Mouse (Mus musculus) hindbrain, embryonic 12.5 days (tissue): ENCODE measurements around the gene Mrpl36. TPM values are rescaled to one million over a fixed set of nuclear protein-coding genes. Genes with fewer than 3 reads are reported as not detected.

ENCODE experiments used
- ATAC-seq: fragments of 200-750 bp; cut with Nextera tagmentation; 2 replicates; pipeline ENCODE4 v1.8.0; 2017; ENCODE audit warnings: moderate TSS enrichment; ENCODE audit not compliant: low FRiP score
- H3K27ac ChIP-seq: fragments of 300-500 bp; sonication (generic); 2 replicates; pipeline ENCODE4 v1.5.1; 2016; ENCODE audit warnings: mild to moderate bottlenecking
- H3K27me3 ChIP-seq: fragments of 300-500 bp; sonication (generic); 2 replicates; pipeline ENCODE4 v1.6.1; 2016; ENCODE audit warnings: mild to moderate bottlenecking
- H3K36me3 ChIP-seq: fragments of 300-500 bp; sonication (generic); 2 replicates; pipeline ENCODE4 v1.6.1; 2016; ENCODE audit warnings: mild to moderate bottlenecking
- H3K4me1 ChIP-seq: fragments of 300-500 bp; sonication (generic); 2 replicates; pipeline ENCODE4 v1.6.1; 2016
- H3K4me2 ChIP-seq: fragments of 300-500 bp; sonication (generic); replicated peaks from 2 replicates; pipeline ENCODE4 v1.6.1; 2016; ENCODE audit warnings: mild to moderate bottlenecking
- H3K4me3 ChIP-seq: fragments of 300-500 bp; sonication (generic); 2 replicates; pipeline ENCODE4 v1.5.1; 2016; ENCODE audit warnings: mild to moderate bottlenecking
- H3K9ac ChIP-seq: fragments of 300-500 bp; sonication (generic); 2 replicates; pipeline ENCODE4 v1.6.1; 2016; ENCODE audit warnings: mild to moderate bottlenecking, moderate library complexity
- H3K9me3 ChIP-seq: fragments of 300-500 bp; sonication (generic); replicated peaks from 2 replicates; pipeline ENCODE4 v1.6.1; 2016; ENCODE audit warnings: mild to moderate bottlenecking
- WGBS: fragments of 180-500 bp; shearing (Covaris S2); methylation state at CpG from one replicate; pipeline ENCODE4 v1.1.7; 2016; 5-methylcytosine and 5-hydroxymethylcytosine counted together
- polyA plus RNA-seq: library from polyadenylated mRNA; unstranded; fragments of >200 nt; fragmentation: Nextera tagmentation; extraction: Ambion mirVana; gene quantifications from 2 replicates; pipeline ENCODE4 v1.2.1, GENCODE M21; 2016

The Mrpl36 gene
- polyA plus RNA-seq = 91.8 and 101 TPM in 2 replicates

DNA sequence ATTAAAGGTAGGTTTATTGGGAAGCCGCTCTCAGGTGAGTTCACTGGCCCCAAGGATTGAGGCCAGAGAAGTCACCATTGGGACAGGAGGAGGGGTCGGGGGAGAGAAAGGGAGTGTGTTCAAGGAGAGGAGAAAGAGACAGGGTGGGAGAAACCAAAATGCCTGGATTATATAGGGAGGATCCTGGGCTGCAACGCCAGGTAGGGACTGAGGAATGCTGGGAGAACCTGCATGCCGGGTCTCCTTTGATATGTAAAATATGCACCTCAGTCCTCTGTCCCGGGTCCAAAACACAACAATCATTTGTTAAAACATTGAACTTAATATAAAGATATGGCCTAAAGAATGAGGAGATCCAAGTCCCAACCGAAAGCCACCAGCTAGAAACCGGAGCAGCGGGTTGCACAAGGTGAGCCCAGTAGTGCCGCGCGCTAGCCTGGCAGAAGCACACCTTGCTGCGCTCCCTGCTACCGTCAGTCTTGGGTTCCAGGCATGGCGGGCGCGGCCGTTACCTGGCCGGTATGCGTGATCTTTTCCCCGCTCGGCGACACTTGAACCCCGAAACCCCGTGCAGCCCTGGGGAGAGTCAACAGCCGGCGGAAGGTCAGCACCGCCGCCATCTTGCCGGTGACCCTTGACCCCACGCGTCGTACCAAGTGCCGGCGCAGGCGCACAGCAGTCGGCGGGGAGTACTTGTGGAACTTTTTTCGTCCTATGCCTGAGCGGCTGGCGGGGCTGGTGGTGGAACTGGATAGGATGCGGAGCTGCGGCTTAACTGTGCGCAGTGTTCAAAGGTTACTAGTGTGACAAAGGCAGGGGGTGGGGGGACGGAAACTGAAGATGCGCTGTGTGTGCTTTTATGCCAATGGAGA lies at the start of gene Mrpl36, which contains the start of gene Ndufs6:
Gene Mrpl36 (plus strand): TSS at position 687 of the 872 bp plus-strand sequence.
Gene Ndufs6 (minus strand): TSS at position 716 of the 872 bp plus-strand sequence.
- WGBS = 2% methylated on average over 45 of the region's 45 CpGs
- H3K9me3 ChIP-seq = no peaks in the 10 kb centered on the region
- H3K4me3 ChIP-seq = peak within 1 kb of the TSS; percentile 71
- H3K9ac ChIP-seq = peak within 1 kb of the TSS; percentile 75
- peak within 1 kb of the TSS; percentile 70 for H3K4me2 ChIP-seq
- H3K36me3 ChIP-seq = peaks cover 25% of the 10 kb centered on the region
- H3K27me3 ChIP-seq = no peaks in the 10 kb centered on the region
- H3K4me1 ChIP-seq = peaks cover 21% of the 10 kb centered on the region
- peak; percentile 72 for ATAC-seq
- peak within 1 kb of the TSS; percentile 30; the same call in 1 of the 2 replicates for H3K27ac ChIP-seq

DNA sequence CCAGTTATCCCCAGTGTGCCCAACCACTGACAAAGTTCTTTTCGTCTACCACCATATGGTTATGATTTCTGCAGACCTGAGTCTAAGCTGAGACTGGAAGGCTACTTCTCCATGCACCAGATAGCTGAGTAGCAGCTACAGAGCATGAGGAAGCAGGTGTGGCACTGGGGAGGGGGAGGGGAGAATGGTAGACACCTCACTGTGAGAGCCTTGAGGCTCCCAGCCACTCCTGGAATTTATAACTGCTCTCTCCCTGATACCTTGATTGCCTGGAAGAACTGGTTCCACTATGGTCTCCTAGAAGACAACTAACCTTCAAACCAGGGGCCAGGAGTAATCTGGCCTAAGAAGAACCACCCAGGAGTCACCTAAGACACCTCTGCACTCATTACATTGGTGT lies 49.1 kb upstream of the Mrpl36 start:
- H3K9me3 ChIP-seq = no peaks in the 10 kb centered on the region
- H3K9ac ChIP-seq = no peak overlapping the region
- WGBS = 77% methylated on average over 1 of the region's 1 CpGs
- no peaks in the 10 kb centered on the region for H3K36me3 ChIP-seq
- peaks cover 31% of the 10 kb centered on the region for H3K27me3 ChIP-seq
- no peak for ATAC-seq
- H3K4me2 ChIP-seq = no peak overlapping the region
- no peaks in the 10 kb centered on the region for H3K4me1 ChIP-seq
- no peak overlapping the region for H3K4me3 ChIP-seq
- H3K27ac ChIP-seq = no peak overlapping the region

DNA sequence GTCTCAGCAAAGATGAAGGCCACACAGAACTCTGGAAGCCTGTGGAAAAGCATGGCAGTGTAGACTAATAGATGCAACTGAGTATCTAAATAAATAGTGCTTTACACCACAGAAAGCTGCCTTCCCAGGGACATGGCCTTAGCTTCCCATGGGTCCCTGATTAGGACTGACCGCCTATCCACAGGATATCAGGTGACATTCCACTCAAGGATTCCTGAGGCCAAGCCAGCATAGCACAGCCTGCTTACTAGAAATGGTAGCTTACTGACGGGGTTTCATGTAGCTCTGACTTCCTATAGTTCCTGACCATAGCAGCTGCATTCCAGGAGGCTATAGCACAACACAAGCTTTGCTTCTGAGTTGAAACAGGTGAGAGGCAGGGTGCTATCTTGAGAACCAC lies 45.9 kb upstream of the Mrpl36 start:
- no peak overlapping the region for H3K4me3 ChIP-seq
- ATAC-seq = no peak
- H3K9ac ChIP-seq = no peak overlapping the region
- H3K27ac ChIP-seq = no peak overlapping the region
- whole genome bisulfite sequencing = 70% methylated on average over 2 of the region's 2 CpGs
- H3K36me3 ChIP-seq = no peaks in the 10 kb centered on the region
- no peaks in the 10 kb centered on the region for H3K4me1 ChIP-seq
- H3K9me3 ChIP-seq = no peaks in the 10 kb centered on the region
- H3K27me3 ChIP-seq = peaks cover 5% of the 10 kb centered on the region
- H3K4me2 ChIP-seq = no peak overlapping the region

- H3K9me3 ChIP-seq = no peaks in the 10 kb centered on the region
- no peaks in the 10 kb centered on the region for H3K36me3 ChIP-seq
- no peak overlapping the region for H3K4me3 ChIP-seq
- no peak overlapping the region for H3K4me2 ChIP-seq
- no peak for ATAC-seq
- peaks cover 2% of the 10 kb centered on the region; the same call in 1 of the 2 replicates for H3K27me3 ChIP-seq
- H3K4me1 ChIP-seq = no peaks in the 10 kb centered on the region
- H3K9ac ChIP-seq = no peak overlapping the region
- H3K27ac ChIP-seq = no peak overlapping the region
- 83% methylated on average over 1 of the region's 1 CpGs for WGBS
These were observed 44.8 kb upstream of the Mrpl36 start for GRCm38 (mm10) chr13:73283534-73283933.

GRCm38 (mm10) chr13:73290206-73290605 lies 38.1 kb upstream of the Mrpl36 start:
- no peak for ATAC-seq
- Histone ChIP-seq H3K27me3 (peaks cover 6% of the 10 kb centered on the region; the same call in 1 of the 2 replicates), H3K27ac (no peak overlapping the region), H3K4me2 (no peak overlapping the region), H3K9ac (no peak overlapping the region), H3K4me1 (no peaks in the 10 kb centered on the region), H3K9me3 (0 out of 2 replicates have a peak, but pooled peaks cover 4% of the 10 kb centered on the region), H3K4me3 (no peak overlapping the region), H3K36me3 (no peaks in the 10 kb centered on the region)
- 84% methylated on average over 6 of the region's 6 CpGs for WGBS

DNA sequence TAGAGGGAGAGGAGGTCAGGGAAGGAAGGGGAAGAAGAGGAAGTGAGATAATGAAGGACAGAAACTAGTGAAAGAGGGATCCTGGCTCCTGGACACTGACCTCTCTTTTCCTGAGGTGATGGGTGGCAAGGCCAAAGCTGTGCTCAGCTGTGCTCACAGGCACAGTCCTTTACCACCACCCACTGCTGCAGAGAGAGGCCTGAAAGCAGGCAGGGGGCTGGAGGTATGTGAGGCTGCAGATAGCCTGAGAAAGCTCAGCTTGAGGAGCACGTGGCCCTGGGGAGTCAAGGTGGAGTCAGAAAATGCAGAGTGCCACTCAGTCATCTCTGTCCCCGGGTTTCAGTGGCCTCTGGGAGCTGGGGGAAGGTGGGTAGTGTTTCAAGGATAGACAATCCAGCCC lies 37.2 kb upstream of the Mrpl36 start:
- whole genome bisulfite sequencing = 25% methylated on average over 2 of the region's 2 CpGs
- Histone ChIP-seq H3K27me3 (peaks cover 6% of the 10 kb centered on the region; the same call in 1 of the 2 replicates), H3K9ac (no peak overlapping the region), H3K9me3 (0 out of 2 replicates have a peak, but pooled peaks cover 4% of the 10 kb centered on the region), H3K4me3 (no peak overlapping the region), H3K36me3 (no peaks in the 10 kb centered on the region), H3K4me1 (no peaks in the 10 kb centered on the region), H3K4me2 (no peak overlapping the region), H3K27ac (no peak overlapping the region)
- ATAC-seq = no peak

GRCm38 (mm10) chr13:73298717-73299116 lies 29.6 kb upstream of the Mrpl36 start:
- H3K4me3 ChIP-seq = no peak overlapping the region
- H3K9me3 ChIP-seq = 0 out of 2 replicates have a peak, but pooled peaks cover 4% of the 10 kb centered on the region
- no peak overlapping the region for H3K4me2 ChIP-seq
- no peaks in the 10 kb centered on the region for H3K4me1 ChIP-seq
- no peaks in the 10 kb centered on the region for H3K27me3 ChIP-seq
- no peak for ATAC-seq
- WGBS = 70% methylated on average over 4 of the region's 4 CpGs
- H3K36me3 ChIP-seq = no peaks in the 10 kb centered on the region
- no peak overlapping the region for H3K27ac ChIP-seq
- no peak overlapping the region for H3K9ac ChIP-seq

- no peak overlapping the region for H3K9ac ChIP-seq
- H3K36me3 ChIP-seq = no peaks in the 10 kb centered on the region
- H3K4me1 ChIP-seq = no peaks in the 10 kb centered on the region
- no peak overlapping the region for H3K4me3 ChIP-seq
- 0 out of 2 replicates have a peak, but pooled peaks cover under 1% of the 10 kb centered on the region for H3K27me3 ChIP-seq
- H3K9me3 ChIP-seq = 0 out of 2 replicates have a peak, but pooled peaks cover 4% of the 10 kb centered on the region
- ATAC-seq = no peak
- H3K27ac ChIP-seq = no peak overlapping the region
- 91% methylated on average over 5 of the region's 5 CpGs for WGBS
- no peak overlapping the region for H3K4me2 ChIP-seq
These were observed 29.0 kb upstream of the Mrpl36 start for GRCm38 (mm10) chr13:73299322-73299721.

- no peaks in the 10 kb centered on the region for H3K36me3 ChIP-seq
- peaks cover 33% of the 10 kb centered on the region for H3K27me3 ChIP-seq
- no peak overlapping the region for H3K4me3 ChIP-seq
- peaks cover 13% of the 10 kb centered on the region for H3K4me1 ChIP-seq
- H3K27ac ChIP-seq = no peak overlapping the region
- H3K4me2 ChIP-seq = no peak overlapping the region
- no peaks in the 10 kb centered on the region for H3K9me3 ChIP-seq
- ATAC-seq = no peak
- 59% methylated on average over 6 of the region's 6 CpGs for WGBS
- H3K9ac ChIP-seq = no peak overlapping the region
These were observed 23.6 kb upstream of the Mrpl36 start for GRCm38 (mm10) chr13:73304729-73305128.

DNA sequence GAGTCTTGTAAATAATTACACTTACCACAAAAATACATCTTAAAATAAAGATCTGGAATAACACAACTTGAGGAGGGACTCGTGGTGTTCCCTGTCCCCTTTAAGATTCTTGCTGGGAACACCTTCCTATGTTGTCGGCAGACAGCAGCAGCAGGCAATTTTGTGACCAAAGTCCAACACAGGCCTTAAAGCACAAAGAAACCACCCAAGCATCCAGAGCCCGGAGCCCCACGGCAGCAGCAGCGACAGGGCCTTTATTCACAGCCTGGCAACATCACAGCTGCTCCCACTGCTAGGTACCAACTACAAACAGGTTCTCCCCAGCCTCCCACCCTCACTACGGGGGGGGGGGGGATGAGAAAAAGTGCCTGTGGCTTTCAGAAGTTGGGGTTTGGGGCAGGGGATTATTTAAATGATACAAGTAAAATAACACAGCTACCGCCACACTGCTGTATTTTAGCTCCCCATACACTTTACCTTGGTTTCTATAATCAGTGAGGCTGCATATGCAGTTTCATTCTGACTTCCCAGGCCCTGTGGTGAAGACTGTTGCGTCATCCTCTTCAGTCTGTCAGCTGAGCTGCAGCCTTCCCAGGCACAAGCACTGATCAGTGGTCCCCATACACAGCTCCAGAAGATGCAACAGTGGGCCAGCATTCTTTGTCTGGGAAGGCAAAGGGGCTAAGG lies 22.8 kb upstream of the Mrpl36 start:
- no peak overlapping the region for H3K4me3 ChIP-seq
- H3K27me3 ChIP-seq = peaks cover 37% of the 10 kb centered on the region
- peak overlapping the region; percentile 23; the same call in 1 of the 2 replicates for H3K9ac ChIP-seq
- no peaks in the 10 kb centered on the region for H3K36me3 ChIP-seq
- H3K4me2 ChIP-seq = no peak overlapping the region
- no peaks in the 10 kb centered on the region for H3K9me3 ChIP-seq
- ATAC-seq = peak; percentile 21; the same call in 1 of the 2 replicates
- WGBS = 36% methylated on average over 8 of the region's 8 CpGs
- peak overlapping the region; percentile 60 for H3K27ac ChIP-seq
- H3K4me1 ChIP-seq = peaks cover 15% of the 10 kb centered on the region

DNA sequence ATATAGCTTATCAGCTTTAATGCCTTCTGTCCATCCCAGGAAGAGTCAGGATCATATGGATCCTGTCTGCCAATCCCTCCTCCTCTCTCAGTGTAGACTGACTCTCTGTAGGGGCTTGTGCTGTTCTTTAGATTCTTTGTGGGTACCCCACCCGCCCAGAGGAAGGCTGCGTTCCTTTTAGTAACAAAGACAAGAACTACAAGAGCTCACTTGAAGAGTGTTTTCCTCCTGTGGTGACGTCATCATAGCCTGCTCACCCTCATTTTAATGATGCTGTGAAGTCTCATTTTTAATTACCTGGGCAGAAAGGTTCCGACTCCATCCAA lies 22.3 kb upstream of the Mrpl36 start:
- Histone ChIP-seq H3K4me2 (no peak overlapping the region), H3K4me3 (no peak overlapping the region), H3K27me3 (peaks cover 37% of the 10 kb centered on the region), H3K36me3 (no peaks in the 10 kb centered on the region), H3K27ac (peak overlapping the region; percentile 60), H3K9ac (no peak overlapping the region), H3K9me3 (no peaks in the 10 kb centered on the region), H3K4me1 (peaks cover 15% of the 10 kb centered on the region)
- WGBS = 54% methylated on average over 4 of the region's 4 CpGs
- peak; percentile 4; the same call in 1 of the 2 replicates for ATAC-seq

DNA sequence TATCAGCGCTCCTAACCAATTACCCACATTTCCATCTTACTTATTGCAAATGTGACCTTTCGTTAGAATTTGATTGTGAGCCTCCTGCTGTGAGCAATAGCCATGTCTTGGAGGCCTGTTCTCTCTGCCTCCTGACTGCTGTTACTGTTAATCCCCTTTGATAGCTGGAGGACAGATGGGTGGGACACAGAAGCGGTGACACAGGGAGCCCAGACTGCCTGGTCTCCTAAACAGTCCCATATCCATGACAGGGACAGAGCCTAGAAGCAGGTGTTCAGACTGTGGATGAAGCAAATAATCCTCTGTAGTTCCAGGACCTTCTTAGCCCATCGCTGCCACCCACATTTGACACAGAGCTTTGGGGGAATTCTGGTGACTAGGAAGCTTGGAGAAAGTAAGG lies 21.9 kb upstream of the Mrpl36 start:
- Histone ChIP-seq H3K9ac (no peak overlapping the region), H3K9me3 (no peaks in the 10 kb centered on the region), H3K4me2 (no peak overlapping the region), H3K4me3 (no peak overlapping the region), H3K36me3 (no peaks in the 10 kb centered on the region), H3K27me3 (peaks cover 40% of the 10 kb centered on the region), H3K4me1 (peaks cover 15% of the 10 kb centered on the region), H3K27ac (no peak overlapping the region)
- 56% methylated on average over 4 of the region's 4 CpGs for WGBS
- ATAC-seq = 0 out of 2 replicates have a peak, but pooled peaks have one; percentile 27
